Mouse (Mus musculus) heart, embryonic 16.5 days (tissue): ENCODE results near the gene Ica1. TPM values are rescaled to one million over a fixed set of nuclear protein-coding genes. Genes with fewer than 3 reads are reported as not detected.

ENCODE experiments used
- ATAC-seq: fragments of 200-750 bp; cut with Nextera tagmentation; replicated peaks from 2 replicates; pipeline ENCODE4 v1.8.0; 2017; ENCODE audit warnings: moderate number of reproducible peaks; ENCODE audit not compliant: insufficient read depth, low FRiP score; ENCODE audit errors: extremely low read depth
- H3K27ac ChIP-seq: fragments of 300-500 bp; sonication (generic); 2 replicates; pipeline ENCODE4 v1.5.1; 2014; ENCODE audit warnings: mild to moderate bottlenecking, low read length, control low read depth, moderate library complexity
- H3K27me3 ChIP-seq: fragments of 300-500 bp; sonication (generic); 2 replicates; pipeline ENCODE4 v1.6.1; 2014; ENCODE audit warnings: low read length, mixed read lengths; ENCODE audit not compliant: control insufficient read depth, insufficient read depth
- H3K36me3 ChIP-seq: fragments of 300-500 bp; sonication (generic); 2 replicates; pipeline ENCODE4 v1.6.1; 2014; ENCODE audit not compliant: control insufficient read depth, insufficient read depth
- H3K4me1 ChIP-seq: fragments of 300-500 bp; sonication (generic); 2 replicates; pipeline ENCODE4 v1.6.1; 2014; ENCODE audit warnings: low read length, mixed read lengths; ENCODE audit not compliant: control insufficient read depth, insufficient read depth
- H3K4me2 ChIP-seq: fragments of 300-500 bp; sonication (generic); 2 replicates; pipeline ENCODE4 v1.6.1; 2014; ENCODE audit warnings: low read depth, mild to moderate bottlenecking, control low read depth, low read length
- H3K4me3 ChIP-seq: fragments of 300-500 bp; sonication (generic); 2 replicates; pipeline ENCODE4 v1.5.1; 2014; ENCODE audit warnings: mild to moderate bottlenecking, control low read depth, low read length
- H3K9ac ChIP-seq: fragments of 300-500 bp; sonication (generic); 2 replicates; pipeline ENCODE4 v1.6.1; 2014; ENCODE audit warnings: low read length, control low read depth
- H3K9me3 ChIP-seq: fragments of 300-500 bp; sonication (generic); replicated peaks from 2 replicates; pipeline ENCODE4 v1.6.1; 2016; ENCODE audit warnings: low read length; ENCODE audit not compliant: control insufficient read depth
- WGBS: fragments of 180-500 bp; shearing (Covaris S2); extraction: QIAGEN DNeasy Blood & Tissue Kit; methylation state at CpG from one replicate; pipeline ENCODE4 v1.1.7; 2014; 5-methylcytosine and 5-hydroxymethylcytosine counted together
- polyA plus RNA-seq: library from polyadenylated mRNA; unstranded; fragments of >200 nt; fragmentation: Nextera tagmentation; extraction: Ambion mirVana; gene quantifications from 2 replicates; pipeline ENCODE4 v1.2.1, GENCODE M21; 2015

Ica1 gene
- polyA plus RNA-seq, 1 experiment from 2014 or later: 23.5 TPM

- Histone ChIP-seq H3K9me3 (no peaks in the 10 kb centered on the region), H3K36me3 (peaks cover 4% of the 10 kb centered on the region; the same call in 1 of the 2 replicates), H3K4me2 (no peak overlapping the region), H3K9ac (no peak overlapping the region), H3K4me1 (no peaks in the 10 kb centered on the region), H3K27ac (no peak overlapping the region), H3K27me3 (no peaks in the 10 kb centered on the region), H3K4me3 (no peak overlapping the region)
- WGBS: 89% methylated on average over 9 of the region's 9 CpGs
- no peak for ATAC-seq
Observed at GRCm38 (mm10) chr6:8582377-8582776, 195.9 kb downstream of the Ica1 start.

Other genes starting within 250 kb of the Ica1 start
- gene Nxph1, start 169.9 kb upstream of the Ica1 start, polyA plus RNA-seq: 0.09 and 0.22 TPM in 2 replicates